Mouse (Mus musculus) activated CD4-positive, CD25-positive, alpha-beta regulatory T cell, adult 4 months (primary cell): ENCODE data around the gene Zcwpw1. TPM values are rescaled to one million over a fixed set of nuclear protein-coding genes. Genes with fewer than 3 reads are reported as not detected.

ENCODE experiments used
- ATAC-seq: one replicate; pipeline ENCODE4 v1.8.0; 2017
- polyA plus RNA-seq, 2 experiments: library from polyadenylated mRNA; unstranded; fragments of 100-300 nt; shearing (Covaris generic); gene quantifications; one replicate each; pipeline ENCODE4 v1.2.1; 2017

The Zcwpw1 gene
- polyA plus RNA-seq, 2 experiments from 2014 or later = 5.9 to 10.9 TPM

DNA sequence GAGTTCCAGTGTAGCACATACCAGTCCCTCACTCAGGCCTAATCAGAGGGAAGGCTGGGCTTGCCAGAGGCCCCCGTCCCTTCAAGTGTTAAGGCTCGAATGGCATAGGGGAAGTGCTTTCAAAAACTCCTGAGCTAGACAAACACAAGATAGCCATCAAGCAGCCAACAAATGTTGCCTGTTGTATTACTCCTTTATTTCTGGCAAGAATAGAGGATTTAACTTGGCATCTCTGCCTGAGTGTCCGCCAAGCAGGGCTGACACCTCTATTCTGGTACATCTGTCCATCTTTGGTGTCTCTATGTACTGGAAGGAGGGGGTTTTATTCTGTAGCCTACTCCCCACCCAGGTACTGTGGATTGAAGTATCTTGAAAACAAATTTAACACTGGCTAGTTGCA, 31.5 kb upstream of the Zcwpw1 start:
- ATAC-seq = no peak

GRCm38 (mm10) chr5:137756882-137757661, 30.5 kb upstream of the Zcwpw1 start:
- peak; percentile 56 for ATAC-seq

- no peak for ATAC-seq
Measured at GRCm38 (mm10) chr5:137757887-137758286, 29.7 kb upstream of the Zcwpw1 start.

- ATAC-seq = no peak
Measured at GRCm38 (mm10) chr5:137758921-137759534, 28.6 kb upstream of the Zcwpw1 start.

DNA sequence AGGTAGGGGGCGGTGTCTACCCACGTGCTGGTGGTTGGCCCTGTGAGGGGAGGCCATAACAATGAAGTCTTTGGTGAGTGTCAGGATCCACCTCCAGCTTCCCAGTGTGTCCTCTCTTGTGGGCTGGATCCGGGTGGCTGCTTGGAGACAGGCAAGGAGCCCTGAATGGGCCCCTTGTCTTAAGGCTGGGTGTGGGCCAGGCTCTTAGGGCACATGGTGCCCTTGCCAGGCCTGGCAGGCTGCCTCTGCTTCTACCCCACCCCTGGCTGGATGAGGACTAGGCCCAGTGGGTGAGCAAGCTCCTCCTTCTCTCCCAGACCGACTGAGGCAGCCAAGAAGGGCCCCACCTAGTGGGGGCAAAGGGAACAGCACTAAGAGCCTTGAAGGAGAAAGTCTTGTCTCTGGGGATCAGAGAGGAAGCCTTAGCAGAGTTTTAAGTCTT, 27.6 kb upstream of the Zcwpw1 start:
- peak; percentile 75 for ATAC-seq

DNA sequence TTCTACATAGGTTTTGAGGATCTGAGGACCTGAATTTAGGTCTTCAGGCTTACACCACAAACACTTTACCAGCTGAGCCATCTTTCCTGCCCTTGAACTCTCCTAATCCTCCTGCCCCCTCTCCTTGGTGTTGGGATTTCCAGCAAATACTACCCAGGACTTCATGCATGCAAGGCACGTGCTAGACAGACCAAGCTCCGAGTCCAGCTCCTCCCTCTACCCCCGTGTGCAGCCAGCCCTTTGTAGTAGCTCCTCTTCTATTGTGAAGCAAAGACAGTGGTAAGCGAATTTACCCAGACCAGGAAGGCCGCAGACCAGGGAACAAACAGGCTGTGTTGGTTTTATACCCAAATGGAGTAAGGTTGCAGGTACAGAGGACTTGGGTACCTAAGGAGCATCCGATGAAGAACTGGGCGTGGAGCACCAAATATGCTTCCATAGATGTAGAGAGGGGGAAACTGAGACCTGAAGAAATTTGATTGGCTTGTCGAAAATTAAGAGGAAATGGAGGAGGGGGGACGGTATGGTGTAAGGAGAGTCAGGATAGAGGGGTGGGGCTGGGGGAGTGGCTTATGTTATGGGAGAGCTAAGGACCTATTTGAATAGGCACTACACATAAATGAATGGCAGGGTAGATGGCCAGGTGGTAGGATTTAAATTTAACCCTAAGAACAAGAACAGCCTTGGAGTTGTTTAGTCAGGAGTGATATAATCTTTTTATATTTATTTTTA, 22.8 kb upstream of the Zcwpw1 start:
- no peak for ATAC-seq

- ATAC-seq = no peak
Measured at GRCm38 (mm10) chr5:137766270-137766669, 21.3 kb upstream of the Zcwpw1 start.

GRCm38 (mm10) chr5:137768475-137768874, 19.1 kb upstream of the Zcwpw1 start:
- no peak for ATAC-seq

DNA sequence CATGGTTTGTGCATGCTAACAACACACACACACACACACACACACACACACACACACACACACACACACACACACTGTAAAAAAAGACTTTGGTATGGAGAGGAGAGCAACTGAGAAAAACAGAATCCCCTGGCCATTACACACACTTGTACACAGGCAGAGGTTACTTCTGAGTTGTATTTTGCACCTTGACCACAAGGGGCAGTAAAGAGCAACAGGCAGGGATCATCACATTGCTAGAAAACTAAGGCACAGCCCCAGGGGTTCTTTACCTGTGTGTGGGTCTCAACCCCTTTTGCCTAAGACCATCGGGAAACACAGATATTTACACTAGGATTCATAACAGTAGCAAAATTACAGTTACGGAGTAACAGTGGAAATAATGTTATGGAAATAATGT, 16.9 kb upstream of the Zcwpw1 start:
- ATAC-seq = peak; percentile 54

- ATAC-seq = no peak
Measured at GRCm38 (mm10) chr5:137772755-137773154, 14.8 kb upstream of the Zcwpw1 start.

DNA sequence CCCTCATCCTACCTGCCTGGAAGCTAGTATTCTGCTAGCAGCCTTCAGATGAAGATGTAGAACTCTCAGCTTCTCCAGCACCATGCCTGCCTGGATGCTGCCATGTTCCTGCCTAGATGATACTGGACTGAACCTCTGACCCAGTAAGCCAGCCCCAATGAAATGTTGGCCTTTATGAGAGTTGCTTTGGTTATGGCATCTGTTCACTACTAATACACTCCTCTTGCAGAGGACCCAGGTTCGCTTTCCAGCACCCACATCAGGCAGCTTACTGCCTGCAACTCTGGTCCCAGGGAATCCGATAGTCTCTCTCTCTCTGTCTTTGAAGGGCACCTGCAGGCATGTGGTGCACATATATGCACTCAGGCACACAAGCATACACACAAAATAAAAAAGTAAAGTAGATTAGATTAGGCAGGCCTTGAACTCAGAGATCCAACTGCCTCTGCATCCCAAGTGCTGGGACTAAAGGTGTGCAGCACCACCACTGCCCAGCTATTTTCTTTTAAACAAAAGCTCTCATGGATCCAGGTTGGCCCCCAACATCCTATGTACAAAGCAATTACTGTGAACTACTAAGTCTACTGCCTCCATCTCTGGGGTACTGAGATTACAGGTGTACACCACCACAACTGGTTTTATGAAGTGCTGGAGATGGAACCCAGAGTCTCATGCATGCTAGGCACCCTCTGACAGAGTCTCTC, 11.9 kb upstream of the Zcwpw1 start:
- no peak for ATAC-seq

DNA sequence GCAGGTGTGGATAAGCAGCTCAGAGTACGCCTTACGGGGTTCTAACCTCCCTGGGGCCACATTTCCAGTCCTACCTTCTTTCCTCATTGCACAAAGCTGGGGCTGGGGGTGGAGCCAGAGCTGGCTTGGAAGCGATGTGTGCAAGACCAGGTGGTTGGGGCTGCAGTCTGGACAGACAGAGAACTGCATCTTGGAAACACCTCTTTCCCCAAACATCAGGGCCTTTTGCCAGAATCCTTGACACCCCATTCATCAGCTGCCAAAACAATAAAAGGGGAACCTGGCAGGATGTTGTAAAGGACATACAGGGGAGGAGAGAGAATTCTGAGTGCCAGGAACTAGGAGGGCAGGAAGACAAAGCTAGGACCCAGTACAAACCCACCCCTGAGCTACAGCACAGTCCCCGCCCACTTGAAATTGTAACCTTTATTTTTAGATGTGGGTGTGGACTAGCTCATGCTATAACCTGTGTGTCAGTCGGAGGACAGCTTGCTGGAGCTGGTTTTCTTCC, 11.1 kb upstream of the Zcwpw1 start:
- ATAC-seq = no peak

DNA sequence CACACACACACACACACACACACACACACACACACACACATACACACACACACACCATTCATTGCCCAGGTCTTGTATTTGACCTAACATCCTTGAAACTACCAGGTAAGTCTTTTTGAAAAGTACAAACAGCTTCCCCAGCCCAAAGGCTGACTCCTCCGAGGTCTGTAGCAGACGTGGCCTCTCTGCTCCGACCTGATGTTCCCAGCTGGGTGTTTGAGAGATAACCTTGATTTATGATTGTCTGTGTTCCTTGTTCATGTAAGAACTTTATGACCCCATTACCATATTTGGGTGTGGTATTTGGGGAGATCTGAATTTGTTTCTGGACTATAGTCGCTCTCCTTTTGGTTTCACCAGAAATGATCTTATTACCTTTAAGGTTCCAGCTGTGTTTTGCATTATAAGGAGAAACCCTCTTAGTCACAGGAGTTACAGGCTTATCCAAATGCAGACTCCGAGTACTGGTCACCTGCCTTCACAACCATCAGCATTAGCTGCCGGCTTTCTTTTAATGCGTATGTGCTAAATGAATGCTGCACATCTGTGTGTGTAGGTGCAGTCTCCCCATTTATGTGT, 10.2 kb upstream of the Zcwpw1 start:
- ATAC-seq = no peak

GRCm38 (mm10) chr5:137778635-137779034, 9.0 kb upstream of the Zcwpw1 start, which contains the start of gene Ppp1r35:
Gene Ppp1r35 (plus strand): TSS chr5:137778849.
- peak; percentile 95 for ATAC-seq

GRCm38 (mm10) chr5:137779053-137779933, 8.3 kb upstream of the Zcwpw1 start:
- ATAC-seq = peak; percentile 20

- ATAC-seq = no peak
Measured at GRCm38 (mm10) chr5:137781661-137782060, 5.9 kb upstream of the Zcwpw1 start.

DNA sequence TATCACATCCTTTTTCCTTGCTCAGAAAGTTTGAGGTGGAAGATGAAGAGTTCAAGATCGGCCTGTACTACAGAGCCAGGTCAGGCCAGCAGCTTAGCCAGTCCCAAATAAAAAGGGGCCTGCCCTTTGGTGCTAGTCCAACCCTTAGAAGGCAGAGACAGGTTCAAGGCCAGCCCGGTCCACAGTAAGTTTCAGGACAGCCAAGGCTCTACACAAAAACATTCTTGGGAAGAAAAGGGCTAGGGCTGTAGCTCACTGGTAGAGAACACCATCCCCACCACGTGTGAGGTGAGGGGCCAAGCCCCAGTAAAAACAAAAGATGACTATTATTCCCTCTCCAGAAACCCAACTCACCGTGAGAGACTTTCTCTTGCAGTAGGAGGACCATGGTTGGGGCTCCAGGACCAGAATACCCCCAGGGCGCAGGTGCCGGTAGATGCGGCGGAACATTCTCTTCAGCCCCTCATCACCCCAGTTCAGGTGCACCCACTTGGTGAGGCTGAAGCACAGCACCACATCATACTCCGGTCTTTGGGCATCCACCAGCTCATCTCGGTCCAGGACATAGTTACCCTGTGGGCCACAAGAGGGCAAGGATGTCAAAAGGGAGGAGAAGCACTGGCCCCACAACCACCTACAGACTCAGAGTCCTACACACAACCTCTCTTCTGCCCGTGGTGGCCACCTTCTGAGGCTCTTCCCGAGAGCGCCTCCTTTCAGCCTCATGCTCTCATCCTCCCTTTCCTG, 4.6 kb upstream of the Zcwpw1 start:
- no peak for ATAC-seq

DNA sequence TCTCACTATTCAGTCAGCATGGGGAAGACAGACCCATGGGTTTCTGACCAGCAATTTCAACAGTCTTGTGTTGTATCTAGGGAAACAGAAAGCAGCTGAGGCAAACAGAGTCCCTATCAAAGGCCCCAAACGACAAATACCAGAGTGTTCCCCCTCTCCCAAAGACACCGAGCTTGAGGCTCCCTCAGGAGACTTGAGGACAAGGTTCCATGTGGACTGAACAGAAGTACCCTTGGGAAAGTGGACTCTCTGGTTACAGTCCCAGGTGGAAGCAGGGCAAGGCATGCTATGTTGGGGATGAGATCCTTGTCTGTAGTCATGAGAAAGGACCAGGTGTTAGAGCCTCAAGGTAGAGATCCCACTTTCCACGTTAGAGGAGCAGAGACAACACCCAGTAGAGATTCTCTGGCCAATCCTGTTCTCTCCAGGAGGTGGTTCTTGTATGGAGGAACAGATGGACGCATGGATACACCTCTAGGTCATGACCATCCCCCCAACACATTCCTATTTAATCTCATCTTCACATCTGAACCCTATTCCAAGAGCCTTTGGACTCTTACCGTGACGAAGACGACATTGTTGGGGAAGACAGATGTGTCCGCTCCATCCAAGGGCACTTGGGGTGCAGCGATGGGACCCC, 3.6 kb upstream of the Zcwpw1 start:
- ATAC-seq = no peak

DNA sequence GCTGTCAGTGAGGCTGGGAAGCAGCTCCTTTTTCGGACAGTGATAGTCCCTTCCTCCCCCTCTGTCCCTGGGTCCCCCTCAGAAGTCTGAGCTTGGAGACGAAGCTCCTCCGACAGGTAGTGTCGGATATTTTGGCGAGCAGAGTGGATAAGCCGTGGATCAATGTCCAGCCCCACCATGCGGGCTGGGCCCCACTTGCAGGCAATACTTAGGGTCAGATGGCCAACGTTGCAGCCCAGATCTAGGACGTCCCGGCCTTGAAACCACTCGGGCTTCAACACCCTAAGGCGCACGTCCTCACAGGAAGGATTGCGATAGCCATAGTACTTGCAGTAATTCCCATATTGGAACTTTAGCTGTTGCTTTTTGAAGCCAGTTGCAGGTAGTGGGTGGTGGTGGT, 3.1 kb upstream of the Zcwpw1 start:
- no peak for ATAC-seq
